Mouse (Mus musculus) right cerebral cortex, postnatal 25 days (tissue): Measurements from ENCODE around the gene Fcho1.
A peak's percentile ranks its signal among the peaks of the same experiment; 100 is the strongest.
"Not testable (repeated sequence)": the region's sequence is repeated elsewhere in the genome, so short reads cannot be mapped to it uniquely, and the experiment has no call there.

Source experiments
- DNase-seq: peaks from one replicate; pipeline ENCODE4 v3.0.0; 2022

Fcho1 gene

DNA sequence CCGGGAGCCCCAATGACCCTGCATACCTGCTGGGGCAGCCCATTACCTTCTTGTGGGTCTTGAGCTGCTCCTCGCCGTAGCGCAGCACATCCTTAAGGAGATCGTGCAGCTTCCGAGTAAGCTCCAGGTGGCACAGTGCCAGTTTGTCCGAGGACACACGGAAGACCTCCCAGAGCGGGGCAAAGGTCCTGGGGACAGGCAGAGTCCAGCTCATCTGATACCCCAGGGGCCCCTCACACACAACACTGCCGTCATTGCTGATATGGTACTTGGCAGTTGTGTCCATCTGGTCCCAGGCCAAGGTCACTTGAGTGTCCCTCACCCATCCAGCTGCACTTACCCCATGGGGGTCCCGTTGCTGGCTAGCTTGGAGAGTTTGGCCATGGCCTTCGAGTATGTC, 8.4 kb downstream of the Fcho1 start:
- no peak for DNase-seq

- no peak for DNase-seq
These were observed 8.9 kb downstream of the Fcho1 start for GRCm38 (mm10) chr8:71716561-71717053.

DNA sequence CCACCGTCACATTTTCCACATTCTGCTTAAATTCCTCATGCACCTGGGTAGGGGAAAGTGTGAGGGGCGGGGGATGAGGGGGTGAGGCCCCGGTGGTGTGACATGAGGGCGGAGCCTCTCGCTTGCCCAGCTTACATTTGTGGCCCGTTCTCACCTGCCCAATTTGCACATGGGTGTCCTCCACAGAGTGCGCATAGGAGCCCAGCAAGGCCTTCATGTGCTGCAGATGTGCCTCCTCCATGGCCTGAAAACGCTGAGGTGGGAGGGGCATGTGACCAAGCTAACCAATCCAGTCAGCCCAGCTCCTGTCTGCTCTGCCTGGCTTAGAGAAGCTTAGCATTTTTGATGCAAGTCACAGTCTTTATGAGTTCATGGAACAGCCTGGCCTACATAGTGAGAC, 10.0 kb downstream of the Fcho1 start:
- no peak for DNase-seq

GRCm38 (mm10) chr8:71711574-71711973, 13.9 kb downstream of the Fcho1 start:
- DNase-seq, result no peak

- DNase-seq, result peak; percentile 77
These were observed 15.6 kb downstream of the Fcho1 start for GRCm38 (mm10) chr8:71709800-71710446.

DNA sequence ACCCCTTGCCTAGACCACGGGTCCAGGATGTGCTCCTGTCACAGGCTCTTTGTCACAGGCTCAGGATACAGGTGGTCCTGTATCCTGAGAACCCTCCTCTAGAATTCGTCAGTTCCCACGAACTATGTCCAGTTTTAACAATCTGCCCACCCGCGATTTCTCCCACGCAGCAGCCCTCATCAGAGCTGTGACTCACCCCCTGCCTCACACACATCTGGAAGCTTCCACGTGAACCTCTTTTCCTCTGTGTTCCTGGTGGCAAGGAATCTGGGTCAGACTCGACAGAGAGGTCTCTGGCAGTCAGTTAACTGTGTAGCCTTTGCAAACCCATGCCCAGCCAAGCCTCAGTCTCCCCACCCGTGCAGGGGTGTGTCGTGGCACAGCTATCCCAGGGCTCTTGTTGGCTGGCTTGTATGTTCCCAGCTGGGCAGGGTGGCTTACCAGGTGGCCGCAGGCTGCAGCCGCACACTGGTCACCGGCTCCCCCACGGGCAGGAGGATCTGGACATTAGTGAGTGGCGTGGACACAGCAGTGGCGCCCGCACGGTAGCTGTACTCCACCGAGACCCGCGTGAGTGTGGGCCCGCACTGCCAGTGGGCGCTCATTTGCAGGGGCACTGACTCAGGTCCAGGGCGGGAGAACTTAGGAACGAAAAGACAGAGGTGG, 16.2 kb downstream of the Fcho1 start:
- DNase-seq, result no peak

GRCm38 (mm10) chr8:71707874-71708273, 17.6 kb downstream of the Fcho1 start:
- peak; percentile 50 for DNase-seq

DNA sequence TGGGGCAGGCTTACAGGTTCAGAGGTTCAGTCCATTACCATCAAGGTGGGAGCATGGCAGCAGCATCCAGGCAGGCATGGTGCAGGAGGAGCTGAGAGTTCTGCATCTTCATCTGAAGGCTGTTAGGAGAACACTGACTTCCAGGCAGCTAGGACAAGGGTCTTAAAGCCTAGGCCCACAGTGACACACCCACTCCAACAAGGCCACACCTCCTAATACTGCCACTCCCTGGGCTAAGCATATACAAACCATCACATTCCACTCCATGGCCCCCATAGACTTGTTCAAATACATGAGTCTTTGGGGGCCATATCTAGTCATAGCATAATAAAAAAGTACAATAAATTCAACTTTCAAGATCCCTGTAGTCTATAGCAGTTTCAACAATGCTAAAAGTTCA, 22.1 kb downstream of the Fcho1 start:
- DNase-seq, result not testable (repeated sequence)

GRCm38 (mm10) chr8:71702923-71703322, 22.6 kb downstream of the Fcho1 start:
- DNase-seq, result no peak

DNA sequence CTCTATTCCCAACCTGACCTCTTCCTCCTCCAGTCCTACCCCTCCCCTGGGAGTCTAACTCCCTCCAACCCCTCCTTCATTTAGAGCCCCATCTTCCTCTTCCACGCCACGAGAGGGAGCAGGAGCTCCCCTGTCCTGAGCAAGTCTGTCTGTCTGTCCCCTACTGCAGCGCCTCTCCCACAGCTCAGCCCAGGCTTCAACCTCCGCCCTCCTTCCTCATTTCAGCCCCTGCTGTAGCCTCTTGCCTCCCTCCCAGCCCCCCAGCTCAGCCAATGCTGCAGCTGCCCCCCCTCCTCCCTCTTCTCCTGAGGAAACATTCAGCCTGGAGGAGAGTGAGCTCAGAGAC, 23.5 kb downstream of the Fcho1 start:
- DNase-seq, result no peak

DNA sequence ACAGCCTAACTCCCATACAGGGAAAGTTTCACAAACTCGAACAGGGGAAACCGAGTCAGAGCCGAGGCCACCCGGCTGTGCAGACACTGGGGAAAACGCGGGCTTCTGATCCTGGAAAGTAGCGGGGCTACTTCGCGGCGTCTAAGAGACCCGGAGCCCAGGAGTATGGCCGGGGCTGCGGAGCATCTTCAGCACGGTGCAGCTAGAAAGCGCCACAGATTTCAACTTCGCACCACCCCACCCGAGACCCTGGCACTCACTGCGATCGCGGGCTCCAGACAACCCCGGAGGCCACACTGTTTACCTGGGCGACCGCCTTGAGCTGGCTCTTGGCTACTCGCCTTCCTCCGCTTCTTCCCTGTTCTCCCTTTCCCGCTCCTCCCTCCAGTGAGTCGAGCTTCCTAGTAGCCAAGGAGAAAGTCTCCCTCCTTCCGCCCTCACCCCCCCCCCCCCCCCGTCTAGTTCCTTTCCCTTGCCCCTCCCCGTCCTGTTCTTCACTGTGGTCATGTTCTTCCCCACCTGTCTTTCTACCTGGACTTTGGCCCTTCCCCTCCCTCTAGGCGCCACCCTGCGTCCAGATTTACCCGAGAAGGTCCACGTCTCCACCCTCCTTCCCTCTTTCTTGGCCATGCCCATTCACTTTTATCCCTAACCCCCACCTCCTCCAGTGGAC, 24.0 kb downstream of the Fcho1 start, which contains the start of gene B3gnt3:
Gene B3gnt3 (minus strand): TSS at position 376 of the 673 bp plus-strand sequence.
- DNase-seq, result no peak

DNA sequence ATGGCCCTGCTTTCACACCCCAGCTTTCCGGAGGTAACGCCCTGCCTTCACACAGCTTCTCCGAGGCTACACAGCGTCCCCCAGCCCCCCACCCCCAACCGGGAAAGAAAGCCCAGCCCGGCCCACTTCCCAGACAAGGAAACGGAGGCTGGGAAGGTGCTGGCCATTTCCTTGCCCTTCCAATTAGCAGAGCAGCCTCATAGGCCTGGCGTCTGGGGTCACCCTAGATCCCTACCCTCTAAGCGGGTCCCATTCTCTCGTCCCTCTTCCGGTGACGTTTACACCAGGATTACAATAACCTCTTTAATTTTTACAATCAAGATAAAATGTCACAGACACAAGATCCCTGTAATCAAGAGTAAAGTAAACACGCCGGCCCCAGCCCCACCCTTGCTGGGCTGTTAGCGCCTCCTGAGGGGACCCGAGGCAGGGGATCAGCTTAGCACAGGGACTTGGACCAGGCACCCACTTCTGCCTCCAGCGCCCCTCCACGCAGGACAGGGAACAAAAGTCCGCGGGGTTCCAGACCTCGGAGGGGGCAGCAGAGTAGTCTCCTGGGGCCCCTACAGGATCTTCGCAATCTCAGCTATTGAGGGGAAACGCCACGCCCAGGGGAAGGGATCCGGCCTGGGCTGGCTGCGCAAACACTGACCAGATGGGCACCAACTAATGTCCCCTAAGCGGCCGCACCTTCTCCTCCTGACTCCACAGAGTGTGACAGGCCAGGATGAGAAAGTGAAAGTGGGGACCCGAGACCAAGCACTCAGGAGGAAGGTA, 24.8 kb downstream of the Fcho1 start:
- DNase-seq, result no peak

- DNase-seq, result not testable (repeated sequence)
These were observed 30.1 kb downstream of the Fcho1 start for GRCm38 (mm10) chr8:71695456-71695855.

- no peak for DNase-seq
These were observed 32.1 kb downstream of the Fcho1 start for GRCm38 (mm10) chr8:71693166-71694041.

DNA sequence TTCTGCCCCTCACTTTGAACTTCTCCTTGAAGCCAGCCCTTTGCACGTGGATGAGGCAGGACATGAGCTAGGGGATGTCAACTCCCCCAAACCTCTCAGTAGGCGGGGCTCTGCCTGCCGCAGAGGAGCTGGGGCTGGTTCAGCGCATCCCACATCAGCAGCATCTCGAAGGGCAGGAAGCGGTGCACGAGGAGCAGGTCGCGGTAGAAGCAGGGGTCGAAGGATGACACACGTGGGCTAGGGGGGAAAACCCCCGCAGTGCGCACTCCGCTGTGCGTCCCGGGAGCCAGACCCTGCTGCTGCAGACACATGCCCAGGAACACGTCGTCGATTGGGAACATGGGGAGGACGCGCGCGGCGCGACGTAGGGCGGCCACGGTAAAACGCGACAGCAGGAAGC, 33.0 kb downstream of the Fcho1 start:
- no peak for DNase-seq

DNA sequence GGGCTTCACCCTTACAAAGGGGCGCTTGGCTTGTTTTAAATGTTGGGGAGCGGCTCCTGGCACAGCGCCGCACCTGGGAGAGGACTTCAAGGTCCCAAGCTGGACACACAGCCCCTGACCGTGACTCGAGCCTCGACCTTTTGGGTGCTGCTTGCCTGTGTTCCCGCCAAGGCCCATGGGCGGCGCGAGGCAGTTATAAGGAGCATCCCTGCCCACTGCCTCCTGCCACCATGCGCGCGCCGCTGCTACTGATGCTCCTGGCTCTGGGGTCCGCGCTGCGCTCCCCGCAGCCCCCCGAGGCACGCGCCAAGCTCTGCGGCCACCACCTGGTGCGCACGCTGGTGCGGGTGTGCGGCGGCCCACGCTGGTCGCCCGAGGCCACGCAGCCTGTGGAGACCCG, 36.5 kb downstream of the Fcho1 start, which contains the start of gene Insl3:
Gene Insl3 (plus strand): TSS at position 187 of the 400 bp plus-strand sequence.
- DNase-seq, result no peak

DNA sequence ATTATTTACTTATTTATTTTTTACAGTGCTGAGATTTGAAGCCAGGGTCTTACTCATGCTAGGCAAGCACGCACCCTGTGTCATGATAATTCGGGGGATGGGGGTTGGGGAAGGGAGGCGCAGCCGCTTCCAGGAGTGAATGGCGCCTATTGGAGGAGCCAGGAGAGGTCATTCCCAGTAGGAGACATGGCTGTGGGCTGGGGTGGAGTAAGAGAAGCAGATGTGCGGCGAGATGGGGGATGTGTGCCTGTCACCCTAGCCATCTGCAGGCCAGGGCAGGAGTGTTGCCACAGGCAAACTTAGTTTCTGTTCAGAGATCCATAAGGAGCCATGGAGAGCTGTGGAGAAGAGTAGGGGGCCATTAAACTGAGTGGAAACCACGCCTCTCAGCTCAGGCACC, 37.9 kb downstream of the Fcho1 start:
- DNase-seq, result no peak

DNA sequence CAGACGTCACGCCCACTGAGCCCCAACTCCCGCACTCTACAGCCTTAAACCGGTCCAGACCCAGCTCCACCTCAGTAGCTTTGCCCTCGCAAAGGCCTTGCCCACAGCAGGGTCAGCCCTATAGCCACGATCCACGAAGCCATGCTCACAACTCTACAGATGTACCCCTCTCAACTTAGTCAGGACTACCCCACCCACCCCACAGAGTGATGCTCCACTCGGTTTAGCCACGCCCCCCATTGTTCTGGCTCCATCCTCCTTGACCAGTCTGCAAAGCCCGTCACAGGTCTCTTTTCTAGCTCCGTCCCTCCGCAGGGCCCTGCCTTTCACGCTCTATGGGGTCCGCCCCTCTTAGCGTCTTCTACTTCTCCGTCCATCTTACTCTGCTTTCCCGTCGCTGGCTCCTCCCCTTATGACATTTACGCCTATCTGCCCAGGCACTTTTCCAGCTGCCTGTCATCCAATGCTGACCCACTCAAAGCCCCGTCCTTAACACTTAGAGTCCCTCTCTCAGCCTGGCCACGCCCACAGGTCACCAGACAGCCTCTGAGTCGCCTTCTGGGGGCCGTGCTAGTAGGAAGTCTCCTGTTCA, 39.3 kb downstream of the Fcho1 start:
- DNase-seq, result no peak

DNA sequence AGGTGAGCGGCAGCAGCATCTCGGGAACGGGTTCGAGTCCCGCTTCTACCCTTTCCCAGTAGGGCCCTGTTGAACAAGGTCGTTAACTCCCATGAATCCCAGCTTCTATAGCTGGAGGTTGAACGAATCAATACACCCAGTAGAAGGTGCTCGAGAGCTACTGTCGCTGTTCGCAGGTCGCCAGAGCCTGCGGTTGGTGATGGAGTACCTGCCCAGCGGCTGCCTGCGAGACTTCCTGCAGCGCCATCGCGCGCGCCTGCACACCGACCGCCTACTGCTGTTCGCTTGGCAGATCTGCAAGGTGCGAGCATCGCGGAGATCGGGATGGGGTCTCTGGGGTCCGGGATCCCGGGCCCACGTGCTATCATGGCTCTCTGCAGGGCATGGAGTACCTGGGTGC, 39.9 kb downstream of the Fcho1 start:
- DNase-seq, result no peak

DNA sequence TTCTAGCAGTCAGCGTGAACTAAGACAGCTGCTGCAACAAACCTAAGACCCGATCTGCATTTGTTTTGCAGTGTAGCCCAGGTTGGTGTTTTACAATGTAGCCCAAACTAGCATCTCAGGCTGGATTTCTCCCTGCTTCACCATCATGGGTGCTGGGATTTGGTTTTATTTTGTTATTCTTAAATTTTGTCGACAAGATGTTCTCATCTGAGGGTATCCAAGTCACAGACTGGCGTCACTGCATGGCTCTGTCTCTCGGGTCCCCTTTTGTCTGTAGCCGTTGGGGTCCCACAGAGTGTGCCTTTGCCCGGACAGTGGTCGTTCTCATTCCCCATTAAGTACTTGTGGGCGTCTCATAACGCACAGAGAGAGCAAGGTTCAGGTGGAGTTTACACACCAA, 40.8 kb downstream of the Fcho1 start:
- DNase-seq, result no peak

- DNase-seq, result no peak
These were observed 42.7 kb downstream of the Fcho1 start for GRCm38 (mm10) chr8:71682832-71683231.
